Mouse (Mus musculus) fat pad, adult 2 months (tissue): ENCODE data around the gene Zfp217.
"Not testable (repeated sequence)": the region's sequence is repeated elsewhere in the genome, so short reads cannot be mapped to it uniquely, and the experiment has no call there.

ENCODE experiments used
- DNase-seq: peaks from one replicate; pipeline ENCODE4 v3.0.0-alpha.2; 2011; ENCODE audit warnings: low read depth, low spot score; ENCODE audit errors: extremely low read depth

Zfp217 gene

GRCm38 (mm10) chr2:170147661-170148153, at the start of gene Zfp217:
Zfp217 (minus strand) TSS chr2:170148103.
- DNase-seq = no peak

- no peak for DNase-seq
Measured at GRCm38 (mm10) chr2:170195542-170196089, 47.7 kb upstream of the Zfp217 start.

- DNase-seq = no peak
Measured at GRCm38 (mm10) chr2:170194845-170195244, 46.9 kb upstream of the Zfp217 start.

- DNase-seq = no peak
Measured at GRCm38 (mm10) chr2:170193850-170194249, 45.9 kb upstream of the Zfp217 start.

GRCm38 (mm10) chr2:170193211-170193610, 45.3 kb upstream of the Zfp217 start:
- no peak for DNase-seq

- no peak for DNase-seq
Measured at GRCm38 (mm10) chr2:170192731-170193149, 44.8 kb upstream of the Zfp217 start.

GRCm38 (mm10) chr2:170188721-170189120, 40.8 kb upstream of the Zfp217 start:
- DNase-seq = no peak

GRCm38 (mm10) chr2:170185137-170185837, 37.4 kb upstream of the Zfp217 start:
- no peak for DNase-seq

- DNase-seq = no peak
Measured at GRCm38 (mm10) chr2:170184175-170184983, 36.5 kb upstream of the Zfp217 start.

- no peak for DNase-seq
Measured at GRCm38 (mm10) chr2:170183851-170184174, 35.9 kb upstream of the Zfp217 start.

GRCm38 (mm10) chr2:170181862-170182261, 34.0 kb upstream of the Zfp217 start:
- DNase-seq = no peak

- DNase-seq = not testable (repeated sequence)
Measured at GRCm38 (mm10) chr2:170180769-170181168, 32.9 kb upstream of the Zfp217 start.

- DNase-seq = no peak
Measured at GRCm38 (mm10) chr2:170179317-170179716, 31.4 kb upstream of the Zfp217 start.

GRCm38 (mm10) chr2:170177323-170177722, 29.4 kb upstream of the Zfp217 start:
- DNase-seq = no peak

- DNase-seq = no peak
Measured at GRCm38 (mm10) chr2:170176284-170176926, 28.5 kb upstream of the Zfp217 start.

GRCm38 (mm10) chr2:170175661-170176150, 27.8 kb upstream of the Zfp217 start:
- no peak for DNase-seq

GRCm38 (mm10) chr2:170175190-170175589, 27.3 kb upstream of the Zfp217 start:
- no peak for DNase-seq

GRCm38 (mm10) chr2:170169062-170169461, 21.2 kb upstream of the Zfp217 start:
- DNase-seq = no peak

- DNase-seq = no peak
Measured at GRCm38 (mm10) chr2:170165649-170166048, 17.7 kb upstream of the Zfp217 start.

- no peak for DNase-seq
Measured at GRCm38 (mm10) chr2:170163671-170164462, 16.0 kb upstream of the Zfp217 start.
